Mouse (Mus musculus) CH12.LX (cell line): ENCODE results near the gene Tkt. TPM values are rescaled to one million over a fixed set of nuclear protein-coding genes. Genes with fewer than 3 reads are reported as not detected.

ENCODE experiments used
- DNase-seq: peaks from one replicate; pipeline ENCODE4 v3.0.0-alpha.2; 2013; ENCODE audit errors: extremely low read depth
- H3K27ac ChIP-seq: 2 replicates; pipeline ENCODE4 v1.5.1; 2012; ENCODE audit warnings: low read depth, mild to moderate bottlenecking, control low read depth, moderate library complexity; ENCODE audit not compliant: insufficient read depth
- H3K27me3 ChIP-seq: replicated peaks from 2 replicates; pipeline ENCODE3; 2012; ENCODE audit warnings: inconsistent platforms
- H3K36me3 ChIP-seq, 2 experiments: replicated peaks in 1 of 2; 2 replicates each; pipeline versions ENCODE3 to v1.6.1; 2012; ENCODE audit warnings: inconsistent platforms in 1 of 2, low read length in 1 of 2, mild to moderate bottlenecking in 1 of 2, mixed read lengths in 1 of 2, moderate library complexity in 1 of 2; ENCODE audit not compliant: control insufficient read depth in 1 of 2, insufficient read depth in 1 of 2
- H3K4me1 ChIP-seq, 2 experiments: 2 replicates each; pipeline ENCODE4 v1.6.1; 2012; ENCODE audit warnings: inconsistent platforms in 1 of 2, moderate library complexity in 1 of 2; ENCODE audit not compliant: insufficient read depth in 2 of 2, control insufficient read depth in 1 of 2
- H3K4me2 ChIP-seq: 2 replicates; pipeline ENCODE4 v1.6.1; 2012; ENCODE audit warnings: low read depth, mild to moderate bottlenecking, control low read depth; ENCODE audit not compliant: poor library complexity, insufficient read depth, severe bottlenecking
- H3K4me3 ChIP-seq, 3 experiments: fragments of 150-350 bp in 1 of 3; sonication (generic) in 1 of 3; replicated peaks in 1 of 3; 2 replicates each; pipeline versions ENCODE3 to v1.5.1; 2011 to 2012; ENCODE audit warnings: low read depth in 2 of 3, low read length in 2 of 3, mild to moderate bottlenecking in 2 of 3, moderate library complexity in 2 of 3, control low read depth in 1 of 3, improper control_type of control experiment in 1 of 3, inconsistent platforms in 1 of 3, mixed read lengths in 1 of 3; ENCODE audit not compliant: poor library complexity in 1 of 3
- H3K79me2 ChIP-seq: replicated peaks from 2 replicates; pipeline ENCODE4 v1.6.1; 2012; ENCODE audit warnings: mild to moderate bottlenecking, moderate library complexity; ENCODE audit not compliant: control insufficient read depth, poor library complexity, insufficient read depth, severe bottlenecking; ENCODE audit errors: extremely low read depth
- H3K9ac ChIP-seq: 2 replicates; pipeline ENCODE4 v1.6.1; 2012; ENCODE audit warnings: low read depth, mild to moderate bottlenecking, control low read depth, moderate library complexity; ENCODE audit not compliant: insufficient read depth
- H3K9me3 ChIP-seq: replicated peaks from 2 replicates; pipeline ENCODE3; 2012; ENCODE audit warnings: low read length, inconsistent platforms, mixed read lengths
- BHLHE40 ChIP-seq: IDR thresholded peaks from 2 replicates; pipeline ENCODE4 v1.6.1; 2011; ENCODE audit warnings: mild to moderate bottlenecking, low read depth, low read length, improper control_type of control experiment
- CHD1 ChIP-seq: IDR thresholded peaks from 2 replicates; pipeline ENCODE4 v1.6.1; 2012; ENCODE audit warnings: low read depth, low read length, improper control_type of control experiment, inconsistent platforms
- CHD2 ChIP-seq: IDR thresholded peaks from 2 replicates; pipeline ENCODE4 v1.6.1; 2011; ENCODE audit warnings: low read length, improper control_type of control experiment
- CTCF ChIP-seq, 2 experiments: IDR thresholded peaks in 1 of 2; conservative IDR thresholded peaks in 1 of 2; 2 replicates each; pipeline ENCODE4 v1.5.1; 2011 to 2012; ENCODE audit warnings: low read depth in 2 of 2, low read length in 2 of 2, improper control_type of control experiment in 1 of 2, inconsistent platforms in 1 of 2, mild to moderate bottlenecking in 1 of 2, moderate library complexity in 1 of 2
- E2F4 ChIP-seq: IDR thresholded peaks from 2 replicates; pipeline ENCODE4 v1.6.1; 2011; ENCODE audit warnings: low read depth, low read length, improper control_type of control experiment; ENCODE audit not compliant: insufficient replicate concordance
- ELF1 ChIP-seq: IDR thresholded peaks from 2 replicates; pipeline ENCODE4 v1.6.1; 2014; ENCODE audit warnings: low read depth, mild to moderate bottlenecking, inconsistent platforms, low read length, improper control_type of control experiment
- EP300 ChIP-seq: IDR thresholded peaks from 2 replicates; pipeline ENCODE4 v1.6.1; 2011; ENCODE audit warnings: low read length, improper control_type of control experiment
- ETS1 ChIP-seq: conservative IDR thresholded peaks from 2 replicates; pipeline ENCODE4 v1.6.1; 2012; ENCODE audit warnings: low read depth, mild to moderate bottlenecking, inconsistent platforms, low read length, improper control_type of control experiment, moderate library complexity
- IRF4 ChIP-seq: IDR thresholded peaks from 2 replicates; pipeline ENCODE4 v1.6.1; 2014; ENCODE audit warnings: low read depth, mild to moderate bottlenecking, inconsistent platforms, low read length, improper control_type of control experiment
- KAT2A ChIP-seq: IDR thresholded peaks from 2 replicates; pipeline ENCODE4 v1.6.1; 2012; ENCODE audit warnings: low read length, improper control_type of control experiment, inconsistent platforms; ENCODE audit not compliant: insufficient replicate concordance
- MAX ChIP-seq: IDR thresholded peaks from 2 replicates; pipeline ENCODE4 v1.6.1; 2011; ENCODE audit warnings: low read length, improper control_type of control experiment
- MAZ ChIP-seq: IDR thresholded peaks from 2 replicates; pipeline ENCODE4 v1.6.1; 2012; ENCODE audit warnings: low read depth, mild to moderate bottlenecking, inconsistent platforms, low read length, improper control_type of control experiment, moderate library complexity
- MEF2A ChIP-seq: IDR thresholded peaks from 2 replicates; pipeline ENCODE4 v1.6.1; 2014; ENCODE audit warnings: low read depth, mild to moderate bottlenecking, inconsistent platforms, low read length, improper control_type of control experiment, borderline replicate concordance
- NRF1 ChIP-seq: IDR thresholded peaks from 2 replicates; pipeline ENCODE4 v1.6.1; 2014; ENCODE audit warnings: low read depth, mild to moderate bottlenecking, inconsistent platforms, low read length, improper control_type of control experiment, moderate library complexity
- PAX5 ChIP-seq: IDR thresholded peaks from 2 replicates; pipeline ENCODE4 v1.6.1; 2012; ENCODE audit warnings: low read length, inconsistent platforms, mixed read lengths
- POLR2A ChIP-seq: IDR thresholded peaks from 2 replicates; pipeline ENCODE4 v1.6.1; 2011; ENCODE audit warnings: low read depth, mild to moderate bottlenecking, improper control_type of control experiment, low read length
- RAD21 ChIP-seq: IDR thresholded peaks from 2 replicates; pipeline ENCODE4 v1.6.1; 2011; ENCODE audit warnings: low read depth, mild to moderate bottlenecking, low read length, improper control_type of control experiment, moderate library complexity
- SIN3A ChIP-seq: IDR thresholded peaks from 2 replicates; pipeline ENCODE4 v1.6.1; 2012; ENCODE audit warnings: low read length, improper control_type of control experiment, inconsistent platforms
- TCF12 ChIP-seq: IDR thresholded peaks from 2 replicates; pipeline ENCODE4 v1.6.1; 2014; ENCODE audit warnings: low read depth, mild to moderate bottlenecking, inconsistent platforms, low read length, improper control_type of control experiment
- USF1 ChIP-seq: IDR thresholded peaks from 2 replicates; pipeline ENCODE4 v1.6.1; 2014; ENCODE audit warnings: low read depth, mild to moderate bottlenecking, inconsistent platforms, low read length, improper control_type of control experiment
- USF2 ChIP-seq: conservative IDR thresholded peaks from 2 replicates; pipeline ENCODE4 v1.6.1; 2011; ENCODE audit warnings: low read depth, low read length, improper control_type of control experiment
- ZC3H11A ChIP-seq: IDR thresholded peaks from 2 replicates; pipeline ENCODE4 v1.6.1; 2012; ENCODE audit warnings: low read depth, mild to moderate bottlenecking, inconsistent platforms, low read length, improper control_type of control experiment
- ZMIZ1 ChIP-seq: IDR thresholded peaks from 2 replicates; pipeline ENCODE4 v1.6.1; 2012; ENCODE audit warnings: low read depth, mild to moderate bottlenecking, inconsistent platforms, low read length, improper control_type of control experiment
- ZNF384 ChIP-seq: IDR thresholded peaks from 2 replicates; pipeline ENCODE4 v1.6.1; 2012; ENCODE audit warnings: low read depth, low read length, improper control_type of control experiment, inconsistent platforms
- dilution Hi-C: fragments of 300-500 bp; cut with MboI; formaldehyde crosslinking; loops from 2 replicates; pipeline ENCODE4 v1.14.3; 2020; ENCODE audit warnings: low sequenced_read_pairs; ENCODE audit not compliant: extremely low pct_unique_long_range_greater_than_20kb, extremely low pct_ligation_motif_present
- in situ Hi-C: fragments of 300-500 bp; cut with MboI; formaldehyde crosslinking; loops from 3 replicates; pipeline ENCODE4 v1.14.3; 2019; ENCODE audit warnings: low sequenced_read_pairs, low pct_ligation_motif_present, low pct_unique_long_range_greater_than_20kb, mixed read lengths
- polyA plus RNA-seq: library from polyadenylated mRNA; unstranded; fragments of >175 nt; gene quantifications from 2 replicates; pipeline ENCODE4 v1.2.1, GENCODE M21; 2012; ENCODE audit warnings: low read depth; ENCODE audit not compliant: insufficient read length
- total RNA-seq, 2 experiments: library from RNA; depleted of rRNA; stranded (reverse); fragments of 300-350 nt in 1 of 2; fragments of >200 nt in 1 of 2; gene quantifications; 2 replicates each; pipeline ENCODE4 v1.2.3; 2012 to 2014

Gene Tkt
- total and polyA plus RNA-seq, 3 experiments, result 450 to 837 (median 456) TPM

GRCm38 (mm10) chr14:30612962-30613715 lies 65.0 kb downstream of the Tkt start:
- peak overlapping the region; percentile 43 for H3K27ac ChIP-seq
- peaks cover 84 to 100% of the 10 kb centered on the region in 2 experiments for H3K4me1 ChIP-seq
- in situ Hi-C loops, result no loop called here

GRCm38 (mm10) chr14:30616751-30617150 lies 68.6 kb downstream of the Tkt start:
- no peak for DNase-seq
- Histone ChIP-seq H3K27ac (no peak overlapping the region), H3K4me1 (peaks cover 75 to 99% of the 10 kb centered on the region in 2 experiments), H3K36me3 (peaks cover 27 to 93% of the 10 kb centered on the region in 2 experiments), H3K9me3 (no peaks in the 10 kb centered on the region)
- in situ Hi-C loops (no loop called here), dilution Hi-C loops (no loop called here)
- TF ChIP-seq ETS1 (no peak), CHD2 (no peak), ZNF384 (no peak), CTCF (conservative IDR thresholded peaks at IDR 0.05 in 1 of 2, IDR thresholded peaks at IDR 0.05 in 1 of 2; ENCODE audit: low read depth in 2 of 2, low read length in 2 of 2) (no peak), USF1 (no peak), SIN3A (no peak), ZMIZ1 (no peak), MAX (no peak), USF2 (no peak), CHD1 (no peak), KAT2A (no peak), ZC3H11A (no peak), POLR2A (no peak), MEF2A (no peak), NRF1 (no peak), EP300 (no peak), TCF12 (no peak), ELF1 (no peak), RAD21 (no peak), BHLHE40 (no peak)
- TF ChIP-seq, all 38 proteins: peak for 0
- no peak overlapping the region for H3K9ac ChIP-seq
- peaks cover 80% of the 10 kb centered on the region for H3K79me2 ChIP-seq
- no peak overlapping the region for H3K4me3 ChIP-seq
- no peaks in the 10 kb centered on the region for H3K27me3 ChIP-seq
- H3K4me2 ChIP-seq, result no peak overlapping the region

More at GRCm38 (mm10) chr14:30612962-30613715, 65.0 kb downstream of the Tkt start:
- Histone ChIP-seq H3K79me2 (peaks cover 62% of the 10 kb centered on the region), H3K9me3 (no peaks in the 10 kb centered on the region), H3K4me2 (0 out of 2 replicates have a peak overlapping the region, but pooled peaks have one; percentile 0), H3K4me3 (no peak overlapping the region), H3K36me3 (peaks cover 40 to 95% of the 10 kb centered on the region in 2 experiments), H3K9ac (no peak overlapping the region), H3K27me3 (no peaks in the 10 kb centered on the region)
- no peak for DNase-seq
- dilution Hi-C loops, result no loop called here
- TF ChIP-seq PAX5 (no peak), E2F4 (no peak), USF2 (no peak), IRF4 (no peak), MAZ (no peak), RAD21 (no peak), MAX (no peak)
